Mouse (Mus musculus) brain, adult 2 months (tissue): ENCODE measurements at regions not wholly inside any gene's neighbourhood (a gene's known extent, or its start where the extent isn't known, plus 50 kb on each side); places are given as distances from the start of the nearest gene placed in this dataset.

Experiments
- DNase-seq: peaks from one replicate; pipeline ENCODE4 v3.0.0; 2011; ENCODE audit warnings: low read depth, low spot score

DNA sequence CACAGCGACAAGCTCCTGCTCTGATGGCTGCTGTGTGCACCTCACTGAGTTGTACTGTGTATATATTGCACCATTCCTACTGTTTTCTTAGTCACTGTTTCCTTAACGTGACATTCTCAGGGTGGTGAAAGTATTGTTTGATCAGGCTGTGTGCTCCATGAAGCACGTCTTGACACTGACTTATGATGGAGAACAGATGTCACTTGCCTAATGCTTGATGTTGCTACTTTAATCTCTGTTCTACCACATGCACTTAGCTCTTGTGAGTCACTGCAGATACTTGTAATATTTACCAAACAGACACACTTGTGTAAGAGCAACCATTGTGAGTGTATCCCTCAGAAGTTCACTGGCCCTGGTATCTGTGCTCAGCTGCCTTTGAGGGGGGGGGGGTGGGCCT lies 870.0 kb downstream of the Epha4 start:
- DNase-seq: no peak

DNA sequence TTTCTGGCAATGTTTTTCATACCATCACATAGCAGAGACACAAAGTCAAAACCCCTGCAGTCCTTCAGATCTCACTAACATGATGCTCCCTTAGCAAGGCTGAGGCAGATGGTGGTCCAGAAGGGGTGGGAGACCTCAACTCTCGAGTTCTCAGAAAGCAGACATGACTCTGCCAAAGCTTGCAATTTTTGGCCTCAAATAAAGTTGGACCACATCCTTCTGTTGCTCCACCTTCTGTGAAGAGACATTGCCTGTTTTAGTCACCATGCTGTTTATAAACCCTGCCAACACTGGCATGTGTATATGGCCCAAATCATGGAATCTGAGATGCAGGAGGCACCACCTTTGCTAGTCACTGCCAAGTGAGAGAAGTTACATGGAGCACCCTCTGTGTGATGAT lies 860.1 kb downstream of the Epha4 start:
- DNase-seq: peak; percentile 19

DNA sequence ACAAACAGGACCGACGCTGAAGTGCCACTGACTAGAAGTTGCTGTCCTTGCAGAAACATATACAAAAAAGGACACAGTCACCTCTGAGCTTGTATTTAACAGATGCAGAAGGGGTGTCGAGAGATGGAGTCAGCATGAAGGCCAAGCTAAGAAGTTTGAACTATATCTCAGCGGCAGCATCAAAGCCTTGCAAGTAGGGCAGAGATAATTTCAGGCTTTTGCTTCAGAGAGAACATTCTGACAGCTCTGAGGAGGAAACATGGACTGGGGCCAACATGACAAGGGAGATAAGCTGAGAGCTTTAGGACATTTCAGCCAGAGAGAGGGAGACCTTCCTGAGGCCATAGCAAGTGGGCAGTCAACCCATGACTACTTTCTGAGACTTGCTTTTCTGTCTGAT lies 856.7 kb downstream of the Epha4 start:
- DNase-seq: peak; percentile 48

DNA sequence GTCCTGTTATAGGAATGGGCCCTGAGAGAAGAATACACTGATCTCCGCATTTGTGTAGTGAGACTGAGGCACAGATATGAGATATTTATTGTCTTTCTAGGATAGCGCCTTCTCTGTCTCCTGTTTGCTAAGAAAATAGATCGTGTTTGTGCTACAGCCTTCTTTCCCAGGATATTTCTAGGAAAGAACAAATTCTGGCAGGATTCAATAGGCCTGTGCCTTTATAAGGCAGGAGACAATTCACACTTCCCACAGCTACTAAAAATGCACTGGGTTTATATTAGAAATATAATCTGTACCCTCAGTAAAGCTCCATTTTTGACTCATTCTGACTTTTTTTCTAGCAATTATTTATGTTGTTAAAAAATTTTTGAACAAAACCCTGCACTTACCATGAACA lies 854.7 kb downstream of the Epha4 start:
- DNase-seq: peak; percentile 65

DNA sequence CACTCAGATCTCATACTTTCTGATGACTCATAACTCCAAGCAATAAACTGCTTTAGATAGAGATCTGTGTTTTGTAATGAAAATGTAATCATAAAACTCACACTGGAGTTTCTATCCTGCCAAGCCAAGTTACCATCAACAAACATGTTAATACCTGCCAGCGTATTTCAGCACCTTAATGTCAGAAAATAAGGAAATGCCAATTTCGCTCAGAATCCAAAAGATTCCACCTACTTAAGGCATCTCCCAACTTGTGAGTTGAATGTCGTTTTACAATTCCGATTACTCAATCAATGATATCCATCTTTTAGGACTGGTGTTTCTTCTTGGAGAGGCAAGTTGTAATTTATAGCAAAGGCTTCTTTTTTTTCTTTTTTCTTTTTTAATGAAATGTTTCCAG lies 850.5 kb downstream of the Epha4 start:
- DNase-seq: no peak

DNA sequence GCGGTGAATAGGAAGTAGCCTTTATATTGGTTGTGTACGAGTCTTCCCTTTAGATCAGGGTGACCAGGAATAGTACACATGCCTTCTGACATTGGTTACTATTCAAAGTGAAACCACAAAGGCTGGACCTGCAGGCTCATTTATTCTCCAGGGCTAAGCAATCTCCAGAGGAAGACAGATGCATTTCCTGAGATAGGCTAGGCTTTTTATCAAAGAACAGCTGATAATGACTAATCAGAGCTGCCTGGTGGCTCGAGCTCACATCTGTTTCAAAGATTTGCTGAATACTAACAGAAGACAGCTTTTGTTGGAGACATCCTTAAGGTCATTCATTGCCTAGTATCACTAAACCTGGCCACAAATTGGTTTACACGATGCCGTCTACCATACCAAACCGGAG lies 838.1 kb downstream of the Epha4 start:
- peak; percentile 17 for DNase-seq

DNA sequence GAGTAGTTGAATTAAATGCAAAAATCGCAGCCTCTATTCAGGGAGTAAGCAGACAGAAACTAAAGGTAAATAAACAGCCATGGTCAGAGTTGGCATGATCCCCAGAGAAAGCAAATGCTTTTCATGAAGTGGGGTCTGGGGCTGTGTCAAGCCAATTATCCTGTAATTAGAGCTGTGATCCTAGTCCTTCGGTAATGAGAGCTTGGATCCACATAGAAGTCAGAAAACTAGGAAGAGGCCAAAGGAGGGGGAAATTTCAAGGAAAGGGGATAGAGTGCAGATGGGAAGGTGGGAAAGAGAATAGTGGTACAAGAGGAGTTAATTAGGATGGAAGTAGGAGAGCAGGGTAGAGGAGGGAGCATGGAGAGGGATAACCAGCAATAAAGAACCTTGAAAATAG lies 809.3 kb downstream of the Epha4 start:
- no peak for DNase-seq

DNA sequence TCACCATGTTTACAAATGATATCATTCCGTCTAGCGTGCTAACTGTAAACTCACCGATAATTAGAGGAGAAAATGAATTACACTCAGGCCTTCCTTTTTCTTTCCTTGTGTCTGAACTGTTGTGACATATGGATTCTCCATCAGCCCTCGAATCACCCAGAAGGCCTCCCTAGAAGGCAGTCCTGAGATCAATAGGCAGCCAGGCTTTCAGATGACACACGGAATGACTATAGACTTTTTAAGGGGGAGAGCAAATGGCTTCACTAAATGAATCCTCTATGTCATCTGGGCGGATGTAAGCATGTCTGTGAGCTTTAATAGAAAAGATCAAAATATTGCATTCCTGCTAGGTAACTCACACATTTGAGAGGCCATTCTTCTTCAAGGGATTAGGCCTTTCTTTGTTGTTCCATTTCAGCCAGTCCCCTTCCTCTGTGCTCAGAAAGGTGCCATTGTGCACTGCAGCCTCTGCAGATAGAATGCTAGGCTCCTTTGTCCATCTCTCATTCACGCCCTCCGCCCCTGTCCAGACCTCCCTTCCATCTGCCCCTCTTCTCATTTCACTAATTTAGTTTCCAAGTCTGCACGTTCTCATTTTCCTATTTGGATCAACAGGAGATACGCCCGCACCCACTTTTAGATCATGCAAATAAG lies 797.1 kb downstream of the Epha4 start:
- no peak for DNase-seq

DNA sequence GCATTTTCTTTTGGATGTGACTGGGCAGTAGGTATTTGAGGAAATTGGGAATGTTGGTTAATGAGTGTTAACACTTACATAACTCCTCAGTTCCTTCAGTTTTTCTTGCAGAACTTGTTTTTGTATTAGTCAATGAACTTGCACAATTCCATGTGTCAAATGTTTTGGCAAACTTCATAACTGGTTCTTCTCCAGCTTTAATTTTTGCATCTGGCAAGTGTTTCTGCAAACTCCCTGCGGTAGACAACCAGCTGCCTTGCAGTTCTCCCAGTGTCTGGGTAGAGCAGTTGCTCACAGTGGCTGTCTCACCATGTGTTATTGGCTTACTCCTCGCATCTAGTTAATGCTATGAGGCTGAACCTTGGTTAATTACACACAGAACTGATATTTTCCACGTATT lies 790.4 kb downstream of the Epha4 start:
- peak; percentile 61 for DNase-seq

DNA sequence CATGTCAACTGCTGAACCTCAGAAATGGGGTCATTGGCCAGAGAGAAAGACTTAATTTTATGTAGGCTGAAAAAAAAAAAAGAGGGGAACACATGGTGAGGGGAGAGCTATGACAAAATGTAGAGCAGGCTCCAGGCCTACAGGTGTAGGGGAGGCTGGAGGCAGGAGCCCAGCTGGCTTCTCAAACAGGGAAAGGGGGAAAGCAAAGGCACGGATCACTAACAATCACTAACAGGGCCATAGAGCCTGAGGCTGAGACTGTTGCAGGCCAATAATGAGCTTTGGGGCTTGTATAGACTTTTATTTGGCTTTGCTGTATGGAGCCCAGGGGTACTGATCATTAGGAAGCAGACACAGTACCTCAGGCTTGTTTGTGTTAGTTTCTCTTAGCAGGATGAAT lies 777.9 kb downstream of the Epha4 start:
- peak; percentile 20 for DNase-seq

DNA sequence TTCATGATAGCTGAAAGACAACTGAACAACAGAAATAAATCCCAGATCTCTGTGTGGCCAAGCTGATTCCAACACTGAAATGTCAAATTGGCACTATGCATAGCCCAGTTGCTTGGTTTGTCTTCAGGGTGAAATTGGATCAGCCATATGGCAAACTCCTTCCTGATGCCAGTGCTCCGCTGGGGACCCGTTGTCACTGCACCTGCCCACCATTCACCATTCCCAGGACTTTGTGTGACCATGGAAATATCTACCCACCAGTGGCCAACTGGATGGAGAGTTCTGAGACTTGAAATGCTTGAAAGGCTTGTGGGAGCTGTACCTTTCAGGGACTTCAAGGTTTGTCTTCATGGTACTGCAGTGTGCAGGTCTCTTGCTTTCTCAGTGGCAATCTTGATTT lies 777.2 kb downstream of the Epha4 start:
- DNase-seq: peak; percentile 97

DNA sequence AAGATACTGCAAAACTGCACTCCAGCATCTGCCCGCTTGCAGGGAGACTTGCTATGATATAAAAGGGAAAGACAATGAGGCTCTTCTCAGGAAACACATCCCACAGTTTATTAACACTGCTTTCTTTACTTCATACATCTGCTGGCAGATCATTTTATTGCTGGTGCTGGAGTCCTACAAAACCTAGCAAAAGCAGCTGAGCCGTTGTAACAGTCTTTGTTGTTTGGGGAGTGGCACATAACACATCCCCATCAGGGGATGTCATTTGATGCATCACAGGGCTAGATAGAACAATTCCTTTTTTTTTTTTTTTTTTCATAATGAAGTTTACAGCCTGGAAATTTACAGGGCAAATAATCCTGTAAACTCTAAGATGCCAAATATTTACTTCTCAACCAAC lies 742.2 kb downstream of the Epha4 start:
- no peak for DNase-seq

DNA sequence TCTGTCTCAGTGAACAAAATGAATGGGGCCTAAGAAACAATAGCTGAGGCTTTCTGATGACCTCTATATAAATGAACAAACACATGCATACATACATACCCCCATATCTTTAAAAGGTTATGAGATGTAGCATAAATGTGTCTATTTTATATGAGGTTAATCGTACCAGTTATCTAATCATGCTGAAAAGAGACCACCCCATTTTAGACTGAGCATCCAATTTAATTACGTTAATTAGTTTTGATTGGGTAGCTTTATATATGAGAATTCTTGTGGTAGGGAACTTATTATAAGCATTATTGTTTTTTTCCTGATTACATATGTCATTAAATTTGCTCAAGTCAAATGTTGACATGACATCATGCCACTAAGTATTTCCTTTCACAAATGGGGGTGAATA lies 728.0 kb downstream of the Epha4 start:
- no peak for DNase-seq

DNA sequence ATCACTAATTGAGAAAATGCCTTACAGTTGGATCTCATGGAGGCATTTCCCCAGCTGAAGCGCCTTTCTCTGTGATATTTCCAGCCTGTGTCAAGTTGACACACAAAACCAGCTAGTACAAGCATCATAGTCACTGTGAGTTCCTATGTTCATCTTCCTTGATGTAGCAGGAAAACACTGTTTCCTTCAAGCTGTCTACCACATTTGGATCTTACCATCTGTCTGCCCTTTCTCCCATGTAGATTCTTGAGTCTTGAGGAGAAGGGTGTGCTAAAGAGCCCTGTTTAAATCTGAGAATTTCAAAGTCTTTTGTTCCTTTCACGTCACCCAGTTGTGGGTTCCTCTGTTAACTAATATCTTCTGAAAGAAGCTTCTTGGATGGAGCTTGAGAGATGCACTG lies 721.5 kb downstream of the Epha4 start:
- DNase-seq: peak; percentile 58

DNA sequence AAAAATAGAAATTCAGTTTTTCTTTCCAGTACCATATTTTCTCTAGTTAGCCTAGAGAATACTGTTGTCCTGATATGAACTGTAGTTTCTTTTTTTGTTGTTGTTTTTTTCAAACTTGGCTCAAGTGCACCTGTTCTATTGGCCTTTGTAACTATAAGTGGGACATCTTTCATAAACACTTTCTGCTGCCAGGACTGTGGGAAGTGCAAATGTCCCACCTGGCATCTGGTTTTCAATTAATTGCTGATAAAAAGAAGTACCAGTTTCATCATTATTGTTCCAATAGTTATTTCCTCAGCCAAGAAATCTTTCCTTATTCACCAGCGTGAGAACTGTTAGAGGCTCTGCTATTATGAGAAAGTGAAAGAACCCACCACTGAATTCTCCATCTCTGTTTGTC lies 695.0 kb downstream of the Epha4 start:
- DNase-seq: peak; percentile 21

DNA sequence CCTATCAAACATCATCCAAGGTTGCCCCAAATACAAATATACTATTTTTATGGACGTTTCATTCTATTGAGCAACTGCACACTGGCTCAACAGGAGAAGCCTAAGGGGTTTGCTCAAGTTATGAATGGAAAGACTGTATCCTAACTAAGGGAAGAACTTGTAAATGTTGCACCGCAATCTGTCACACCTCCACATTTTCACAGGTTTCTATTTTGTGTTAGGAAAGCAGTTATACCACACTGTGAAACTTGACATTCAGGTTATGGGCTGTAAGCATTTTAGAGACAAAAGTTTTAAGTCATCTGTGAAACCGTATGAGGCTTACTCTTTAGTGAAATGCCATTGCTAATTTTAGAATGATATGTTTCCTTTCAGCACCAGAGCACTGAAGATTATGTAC lies 693.3 kb downstream of the Epha4 start:
- peak; percentile 83 for DNase-seq

DNA sequence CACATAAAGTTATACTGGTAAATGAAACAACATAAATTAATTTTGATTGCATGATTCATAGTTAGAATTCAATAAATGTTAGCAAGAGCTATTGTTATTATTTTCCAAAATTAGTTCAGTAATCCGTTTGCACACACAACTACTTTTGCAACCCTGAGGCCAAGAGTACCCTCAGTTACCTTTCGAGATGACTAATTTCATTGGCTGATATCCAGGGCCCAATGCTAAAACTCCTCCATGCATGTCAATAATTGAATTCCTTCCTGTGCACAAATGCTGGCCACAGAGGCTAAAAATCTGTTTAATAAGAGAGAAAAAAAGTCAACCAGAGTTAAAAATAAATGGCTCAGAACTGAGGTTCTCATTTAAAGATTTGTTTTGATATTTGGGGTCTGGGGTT lies 685.2 kb downstream of the Epha4 start:
- no peak for DNase-seq

DNA sequence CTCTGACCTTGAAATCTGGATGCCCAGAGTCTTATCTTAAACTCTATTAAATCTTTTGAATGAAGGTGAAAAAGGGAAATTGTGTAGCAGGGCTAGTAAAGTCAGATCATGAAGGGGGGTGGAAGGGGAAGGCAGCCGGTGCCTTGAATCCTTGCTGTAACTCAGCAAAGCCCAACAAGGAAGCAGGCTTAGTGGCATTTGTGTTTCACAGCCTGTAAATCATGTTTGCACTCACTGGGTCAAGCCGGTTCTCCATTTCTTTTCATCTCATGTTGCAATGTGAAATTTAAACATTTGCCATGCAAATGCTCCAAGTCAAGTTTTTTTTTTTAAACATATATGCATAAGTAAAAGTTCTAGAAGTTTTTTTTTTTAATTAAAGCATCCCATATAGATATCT lies 682.6 kb downstream of the Epha4 start:
- no peak for DNase-seq

DNA sequence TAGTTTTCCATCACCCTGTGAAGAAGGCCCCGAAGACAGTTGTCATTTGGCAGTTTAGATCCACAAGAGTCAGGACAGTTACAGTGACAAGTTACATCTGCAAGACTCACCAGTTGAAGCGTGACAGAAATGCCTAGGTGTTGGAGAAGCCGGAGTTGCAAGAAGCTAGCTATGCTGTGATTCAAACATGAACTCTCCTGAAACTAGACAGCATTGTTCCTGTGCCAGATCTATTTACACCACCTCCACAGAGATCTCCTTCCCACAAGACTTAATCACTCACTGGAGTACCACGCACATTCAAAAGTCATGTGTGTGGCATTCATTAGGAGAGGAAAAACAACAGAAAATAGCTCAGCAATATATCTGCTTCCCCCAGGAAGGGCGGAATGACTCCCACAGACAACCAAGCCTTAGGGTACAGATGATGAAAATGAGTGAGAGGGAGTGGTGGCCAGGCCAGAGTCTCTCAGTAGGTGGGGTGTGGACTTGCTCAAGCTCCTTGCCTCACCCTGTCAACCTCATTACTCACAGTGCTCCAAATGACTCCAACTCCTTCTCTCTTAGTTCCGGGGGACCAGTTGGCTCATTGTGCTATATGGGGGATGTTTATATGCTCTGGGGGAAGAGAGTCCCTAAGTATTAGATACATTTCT lies 679.7 kb downstream of the Epha4 start:
- peak; percentile 72 for DNase-seq

DNA sequence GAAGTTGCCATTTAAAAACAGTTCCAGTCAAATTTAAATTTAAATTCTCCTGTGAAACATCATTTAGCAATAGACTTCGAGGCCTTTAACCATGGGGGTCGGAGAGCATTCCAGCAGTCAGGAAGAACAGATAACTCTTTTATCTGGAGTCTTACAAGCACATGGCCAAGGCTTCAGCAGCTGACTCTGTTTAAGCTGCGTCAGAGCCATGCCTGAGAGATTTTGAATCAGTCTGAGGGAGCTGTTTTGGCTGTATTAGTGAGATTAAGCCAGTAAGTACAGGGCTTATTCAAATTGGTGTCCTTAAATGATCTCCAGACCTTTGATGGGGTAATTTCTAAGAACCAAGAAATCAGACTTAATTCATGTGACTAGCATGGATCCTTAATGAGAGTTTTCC lies 665.5 kb downstream of the Epha4 start:
- no peak for DNase-seq

DNA sequence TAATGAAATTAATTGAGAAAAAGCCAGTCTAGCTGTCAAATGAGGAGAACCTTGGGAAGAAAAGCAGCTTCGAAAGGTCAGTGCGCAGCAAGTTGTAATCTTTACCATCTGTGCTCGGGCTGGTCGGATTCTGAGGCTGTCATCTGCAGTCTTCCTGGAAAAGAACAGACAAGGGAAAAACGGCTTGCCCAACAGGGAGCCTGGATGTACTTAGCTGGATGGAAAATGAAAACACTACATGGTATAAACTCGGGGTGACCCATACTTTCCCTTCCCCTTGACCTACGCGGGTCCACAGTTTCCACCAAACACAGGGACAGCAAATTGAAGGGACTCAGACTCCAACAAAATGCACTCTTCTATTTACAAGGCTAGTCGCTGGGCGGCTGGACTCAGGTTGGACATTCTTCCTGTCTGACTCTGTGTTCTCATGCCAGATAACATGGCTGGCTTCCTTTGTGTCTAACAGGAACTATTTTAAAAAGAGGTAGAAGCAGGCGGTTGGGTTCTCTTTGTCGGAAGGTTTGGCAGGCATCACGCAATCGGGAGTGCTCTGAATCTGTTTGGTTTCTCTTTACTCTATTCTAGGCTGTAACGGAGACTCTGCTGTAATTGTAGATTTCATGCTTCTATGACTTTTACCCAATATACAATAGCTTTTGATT lies 648.5 kb downstream of the Epha4 start:
- peak; percentile 85 for DNase-seq

DNA sequence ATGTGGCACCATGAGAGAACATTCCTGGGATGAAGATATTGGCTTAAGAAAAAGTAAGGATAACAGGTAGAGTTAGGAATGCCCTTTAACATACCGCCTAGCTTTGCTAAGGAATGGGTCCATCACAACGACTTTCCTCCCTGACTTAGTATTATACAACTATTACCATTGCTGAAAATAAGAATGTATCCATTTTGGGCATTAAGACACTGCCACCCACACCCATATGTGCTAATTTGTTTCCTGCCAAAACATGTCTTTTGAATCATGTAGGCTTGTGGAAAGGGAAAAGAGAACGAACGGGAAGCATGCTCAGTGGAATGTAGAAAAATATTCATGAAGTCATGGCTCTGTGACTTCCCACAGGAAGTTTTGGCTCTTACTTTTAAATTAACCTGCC lies 641.7 kb downstream of the Epha4 start:
- DNase-seq: peak; percentile 81

DNA sequence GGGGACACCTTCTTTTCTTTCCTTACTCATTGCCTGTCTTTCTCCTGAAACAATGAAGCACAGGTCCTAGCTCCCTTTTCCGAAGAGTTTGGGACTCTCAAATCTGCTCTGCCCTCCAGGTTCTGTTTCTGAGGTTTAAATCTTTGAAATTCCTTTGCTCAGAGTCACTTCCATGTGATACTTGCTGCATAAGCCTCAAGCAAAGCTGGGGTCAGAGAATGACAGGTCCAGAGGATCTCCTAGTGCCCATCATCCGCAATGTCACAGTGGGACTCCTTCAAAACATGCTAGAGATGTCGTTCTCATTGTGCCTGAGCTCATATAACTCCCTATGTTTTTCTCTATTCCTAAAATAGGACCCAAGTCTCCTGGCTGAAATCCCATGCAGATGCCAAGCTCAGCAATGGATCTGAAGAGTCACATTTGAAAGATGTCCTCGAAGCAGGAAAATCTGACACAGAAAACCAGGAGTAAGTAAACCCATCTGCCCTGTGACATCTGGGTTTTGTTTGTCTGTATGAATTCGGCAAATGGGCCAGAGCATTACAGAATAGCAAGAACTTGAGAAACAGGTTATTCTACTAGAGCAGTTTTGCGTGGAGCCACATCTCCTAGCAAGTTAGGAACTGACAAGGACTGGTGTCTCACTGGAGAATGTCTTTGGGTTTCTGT lies 634.6 kb downstream of the Epha4 start:
- DNase-seq: peak; percentile 42
